Mouse (Mus musculus): ENCODE results near the gene Lrrc27.

Gene Lrrc27

DNA sequence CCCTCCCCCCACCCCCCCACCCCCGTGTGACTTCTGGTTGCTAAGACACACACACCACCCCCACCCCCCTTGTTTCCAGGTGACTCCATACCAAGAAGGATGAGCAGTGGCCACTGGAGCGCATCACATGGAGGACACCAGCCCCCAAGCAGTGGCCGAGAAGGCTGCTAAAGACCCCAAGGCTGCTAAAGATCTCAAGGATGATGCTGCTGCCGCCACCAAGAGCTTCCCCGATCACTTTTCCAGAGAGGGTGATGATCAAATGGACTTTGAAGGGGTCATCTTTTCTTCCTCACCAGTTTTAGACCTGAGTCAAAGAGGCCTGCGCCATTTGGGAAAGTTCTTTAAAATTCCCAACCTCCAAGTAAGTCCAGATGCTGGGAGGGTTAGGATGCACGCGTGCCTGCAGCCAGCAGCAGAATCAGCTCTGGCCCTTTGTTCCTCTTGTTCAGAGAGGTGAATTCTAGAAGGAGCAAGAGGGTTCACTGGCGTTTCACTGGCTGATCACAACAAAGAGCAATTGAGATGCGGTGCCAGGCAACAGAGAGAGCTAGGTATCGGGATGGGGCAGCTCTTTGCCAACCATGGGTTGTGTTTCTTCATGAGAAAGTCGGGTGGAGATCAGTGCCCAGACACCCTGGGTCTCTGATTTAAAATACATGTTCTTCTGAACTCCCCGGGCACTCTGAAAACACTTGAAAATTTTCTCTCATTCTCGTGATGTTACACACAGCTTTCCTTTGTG, 2.0 kb downstream of the Lrrc27 start:
- DNase-seq: no peak

DNA sequence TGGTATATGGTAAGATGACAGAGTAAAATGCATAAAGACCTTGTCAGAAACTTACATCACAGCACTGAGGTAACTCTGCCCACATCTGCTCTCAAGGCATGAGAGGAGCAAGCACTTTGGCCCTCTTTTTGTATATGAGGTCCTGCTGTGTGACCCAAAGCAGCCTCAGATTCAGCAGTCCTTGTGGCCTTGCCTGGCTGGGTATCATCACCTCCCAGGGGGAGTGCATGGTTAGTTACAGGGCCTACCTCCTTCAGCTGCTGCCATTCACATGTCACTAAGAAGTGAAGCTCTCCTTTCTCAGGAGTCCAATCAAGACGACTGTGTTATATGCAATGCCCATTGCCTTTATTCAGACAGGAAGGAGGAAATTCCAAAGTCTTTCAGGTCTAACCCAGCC, 2.7 kb downstream of the Lrrc27 start:
- DNase-seq: no peak

DNA sequence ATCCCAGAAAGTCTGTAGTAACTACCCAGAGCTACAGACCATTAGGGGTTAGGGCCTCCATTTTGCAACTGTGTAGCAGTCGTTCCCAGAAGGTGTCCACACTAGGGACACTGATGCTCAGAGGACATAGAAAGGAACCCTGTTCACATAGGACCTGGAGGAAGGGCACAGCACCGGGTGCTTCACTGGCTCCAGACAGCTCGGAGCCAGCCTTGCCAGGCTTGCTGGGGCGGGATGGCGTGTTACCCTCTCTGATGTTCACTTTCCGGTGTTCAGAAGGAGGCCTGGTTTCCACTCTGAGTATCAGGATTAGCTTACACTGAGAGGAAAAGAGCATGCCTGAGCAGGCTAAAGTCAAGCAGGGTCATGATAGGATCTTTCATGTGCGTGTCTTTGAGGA, 3.2 kb downstream of the Lrrc27 start:
- no peak for DNase-seq

GRCm38 (mm10) chr7:139216464-139216863, 3.7 kb downstream of the Lrrc27 start:
- peak; percentile 24 for DNase-seq

- no peak for DNase-seq
These were observed 4.3 kb downstream of the Lrrc27 start for GRCm38 (mm10) chr7:139217046-139217445.

GRCm38 (mm10) chr7:139218641-139219415, 6.0 kb downstream of the Lrrc27 start:
- peak; percentile 51 for DNase-seq

- no peak for DNase-seq
These were observed 6.7 kb downstream of the Lrrc27 start for GRCm38 (mm10) chr7:139219486-139219885.

GRCm38 (mm10) chr7:139220303-139220702, 7.5 kb downstream of the Lrrc27 start:
- DNase-seq: peak; percentile 61

DNA sequence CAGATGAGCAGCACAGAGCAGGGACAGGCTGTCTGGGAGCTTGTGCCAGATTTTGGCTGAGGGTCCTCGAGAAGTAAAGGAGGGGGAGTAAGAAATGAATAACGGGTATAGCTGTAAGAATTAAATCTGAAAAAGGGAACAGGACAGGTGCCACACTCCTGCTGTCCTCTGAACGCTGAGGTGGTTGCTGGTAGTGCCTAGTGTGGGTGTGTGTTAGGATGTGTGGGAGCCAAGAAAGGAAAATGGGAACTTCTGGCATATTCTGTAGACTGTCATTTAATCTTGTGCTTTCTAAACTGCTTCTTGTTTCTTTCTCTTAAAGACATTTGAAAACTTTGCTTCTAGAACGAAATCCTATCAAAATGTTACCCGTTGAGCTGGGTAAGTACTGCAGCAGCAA, 8.3 kb downstream of the Lrrc27 start:
- DNase-seq: no peak

- no peak for DNase-seq
These were observed 9.1 kb downstream of the Lrrc27 start for GRCm38 (mm10) chr7:139221856-139222255.

- DNase-seq: no peak
These were observed 9.6 kb downstream of the Lrrc27 start for GRCm38 (mm10) chr7:139222341-139222740.

- no peak for DNase-seq
These were observed 11.3 kb downstream of the Lrrc27 start for GRCm38 (mm10) chr7:139224070-139224469.

GRCm38 (mm10) chr7:139224725-139225124, 11.9 kb downstream of the Lrrc27 start:
- peak; percentile 77 for DNase-seq

- no peak for DNase-seq
These were observed 13.6 kb downstream of the Lrrc27 start for GRCm38 (mm10) chr7:139226416-139226815.

- DNase-seq: peak; percentile 41
These were observed 15.8 kb downstream of the Lrrc27 start for GRCm38 (mm10) chr7:139228447-139229171.

- DNase-seq: no peak
These were observed 17.0 kb downstream of the Lrrc27 start for GRCm38 (mm10) chr7:139229837-139230236.

- DNase-seq: no peak
These were observed 17.5 kb downstream of the Lrrc27 start for GRCm38 (mm10) chr7:139230241-139230640.

GRCm38 (mm10) chr7:139233714-139234113, 20.9 kb downstream of the Lrrc27 start:
- DNase-seq: peak; percentile 94

GRCm38 (mm10) chr7:139234426-139235188, 21.8 kb downstream of the Lrrc27 start:
- DNase-seq: peak; percentile 72

- peak; percentile 54 for DNase-seq
These were observed 23.0 kb downstream of the Lrrc27 start for GRCm38 (mm10) chr7:139235651-139236358.

DNA sequence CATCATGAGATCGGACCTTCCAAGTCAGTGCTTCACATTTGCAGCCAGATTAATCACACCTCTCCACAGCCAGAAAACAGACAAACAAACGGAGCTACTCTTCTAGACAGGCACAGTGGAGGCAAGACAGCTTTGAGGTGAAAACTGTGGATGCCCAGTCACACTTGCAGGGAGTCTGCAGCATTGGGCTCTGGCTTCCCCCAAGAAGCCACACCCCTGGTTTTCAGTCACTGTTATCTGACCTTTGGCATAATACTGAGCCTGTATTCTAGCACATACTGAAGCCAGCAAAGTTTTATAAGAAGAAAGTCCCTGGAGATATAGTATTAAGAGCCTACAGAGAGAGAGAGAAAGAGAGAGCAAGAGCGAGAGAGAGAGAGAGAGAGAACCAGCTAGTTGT, 26.6 kb downstream of the Lrrc27 start:
- no peak for DNase-seq

DNA sequence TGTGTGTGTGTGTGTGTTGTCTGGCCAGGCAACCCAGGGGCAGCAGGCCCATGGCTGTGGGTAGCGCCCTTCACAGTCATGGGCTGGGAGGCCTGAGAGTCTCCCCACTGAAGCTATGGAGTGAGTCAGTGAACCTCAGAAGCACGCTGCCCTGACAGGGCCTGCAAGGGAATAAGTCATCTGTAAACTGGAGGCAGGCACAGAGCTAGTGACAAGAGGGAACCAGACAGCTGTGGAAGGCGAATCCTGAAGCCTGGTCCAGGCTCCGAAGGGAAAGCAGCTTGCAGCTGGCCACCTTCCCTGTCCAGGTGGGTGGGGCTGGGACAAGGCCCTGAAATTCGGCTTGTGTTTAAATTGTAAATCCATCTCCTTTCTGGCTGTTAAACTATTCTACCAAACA, 33.3 kb downstream of the Lrrc27 start:
- no peak for DNase-seq

All from lung, postnatal 36 days (tissue).